Mouse (Mus musculus): Measurements from ENCODE around the gene Frmd4a.
A peak's percentile ranks its signal among the peaks of the same experiment; 100 is the strongest.

Frmd4a gene

DNA sequence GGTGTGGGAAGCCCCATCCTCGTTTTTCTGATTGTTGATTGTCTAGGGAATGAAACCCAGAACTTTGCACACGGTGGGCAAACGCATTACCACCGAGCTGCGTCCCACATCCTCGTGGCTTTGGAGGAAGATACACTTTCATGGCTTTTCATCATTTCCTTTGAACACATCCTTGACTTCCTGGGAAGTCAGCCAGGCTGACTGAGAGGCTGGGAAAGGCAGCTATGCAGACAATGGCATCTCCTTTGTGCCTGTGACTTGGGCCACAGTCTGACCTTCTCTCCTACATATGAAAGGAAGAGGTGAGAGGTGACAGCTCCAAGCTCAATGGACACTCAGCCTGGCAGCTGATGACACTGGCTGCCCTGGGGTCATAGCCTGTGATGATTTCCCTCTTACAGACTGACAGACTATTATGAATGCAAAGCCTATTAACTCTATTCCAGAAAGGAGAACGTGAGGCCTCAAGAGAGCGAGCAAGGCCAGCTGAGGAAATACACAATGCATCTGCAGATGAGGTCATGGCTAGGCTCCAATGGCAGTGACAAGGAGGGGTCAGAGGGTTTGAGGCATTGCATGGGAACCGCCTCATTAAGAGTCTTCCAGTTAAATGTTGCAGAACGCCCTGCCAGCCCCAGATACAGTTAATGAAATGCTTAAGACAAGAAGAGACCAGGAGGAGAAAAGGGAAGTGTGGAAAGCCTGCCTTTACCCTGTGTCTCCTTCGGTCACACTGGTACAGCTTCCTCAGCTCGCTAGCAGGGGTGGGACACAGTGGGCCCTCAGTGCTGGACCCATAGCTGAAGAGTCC, 435.3 kb downstream of the Frmd4a start:
- DNase-seq: no peak

- DNase-seq: no peak
Observed at GRCm38 (mm10) chr2:4455097-4456025, 437.8 kb downstream of the Frmd4a start.

DNA sequence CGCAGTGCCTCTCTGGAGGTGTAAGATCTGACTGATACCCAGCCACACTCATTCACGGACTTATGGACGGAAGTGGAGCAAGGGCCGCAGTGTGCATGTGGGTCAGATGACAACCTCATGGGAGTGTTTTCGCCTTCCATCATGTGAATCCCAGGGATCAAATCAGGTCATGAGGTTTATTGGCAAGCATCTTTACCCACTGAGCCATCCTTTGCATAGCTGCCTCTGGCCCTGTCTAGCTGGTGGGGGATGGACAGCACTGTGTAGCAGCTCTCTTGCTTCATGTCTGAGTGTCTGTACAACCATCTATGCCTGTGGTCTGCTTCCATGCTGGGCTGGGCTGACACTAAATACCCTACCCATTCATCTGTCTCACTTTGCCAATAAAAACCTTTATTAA, 443.4 kb downstream of the Frmd4a start:
- DNase-seq: no peak

DNA sequence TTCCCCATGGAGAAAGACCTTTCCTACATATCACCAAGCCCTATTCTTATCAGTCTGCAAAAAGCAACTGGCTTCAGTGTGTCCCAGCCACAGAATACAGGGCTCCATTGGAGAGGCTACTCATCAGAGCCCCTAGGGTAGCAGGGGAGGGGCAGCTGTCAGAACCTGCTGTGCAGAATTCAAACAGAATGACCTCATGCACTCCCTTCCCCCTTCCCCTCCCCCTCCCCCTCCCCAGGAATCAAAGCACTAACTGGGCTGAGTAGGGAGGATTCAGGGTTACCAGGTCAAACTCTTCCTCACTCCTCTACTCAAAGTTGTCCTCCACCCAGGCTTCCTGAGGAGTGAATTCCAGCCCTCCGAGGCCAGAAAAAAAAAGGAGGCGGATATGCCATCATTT, 444.0 kb downstream of the Frmd4a start:
- no peak for DNase-seq

DNA sequence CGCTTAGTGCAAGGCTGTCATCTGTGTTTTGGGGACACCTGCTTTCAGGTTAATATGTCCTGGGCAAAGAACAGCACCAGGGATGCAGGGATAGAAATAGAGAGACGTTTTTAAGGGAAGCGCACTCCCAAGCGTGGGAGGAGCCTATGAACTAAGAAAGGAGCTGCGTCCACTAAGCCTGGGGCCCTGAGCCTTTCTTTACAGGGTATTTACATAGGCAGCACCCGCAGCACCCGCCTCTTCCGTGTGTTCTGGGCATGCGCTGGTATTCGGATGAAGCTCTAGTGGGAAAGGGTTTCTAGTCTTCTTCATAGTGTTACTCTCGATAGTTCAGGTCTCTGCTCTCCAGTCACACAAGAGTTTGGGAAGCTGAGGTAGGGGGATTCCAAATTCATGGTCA, 445.0 kb downstream of the Frmd4a start:
- DNase-seq: no peak

GRCm38 (mm10) chr2:4466084-4466483, 448.6 kb downstream of the Frmd4a start:
- DNase-seq: no peak

DNA sequence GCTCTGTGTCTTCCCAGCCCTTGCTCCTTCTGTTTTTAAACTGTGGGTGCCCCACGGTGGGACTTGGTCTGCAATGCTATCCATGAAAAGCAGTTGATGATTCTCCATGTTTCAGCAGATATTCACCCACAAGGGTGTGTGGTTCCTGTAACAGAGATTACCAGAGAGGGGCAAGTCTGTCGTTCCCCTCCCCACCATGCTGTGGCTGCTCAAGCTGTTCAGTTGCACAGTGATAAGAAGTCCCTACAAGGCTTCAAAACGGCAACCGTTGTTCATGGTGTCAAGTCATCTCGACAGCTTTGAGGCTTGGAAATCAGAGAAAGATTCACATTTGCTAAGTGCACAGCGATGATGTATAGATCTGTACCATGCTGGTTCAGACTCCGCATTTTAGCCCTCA, 449.8 kb downstream of the Frmd4a start:
- no peak for DNase-seq

DNA sequence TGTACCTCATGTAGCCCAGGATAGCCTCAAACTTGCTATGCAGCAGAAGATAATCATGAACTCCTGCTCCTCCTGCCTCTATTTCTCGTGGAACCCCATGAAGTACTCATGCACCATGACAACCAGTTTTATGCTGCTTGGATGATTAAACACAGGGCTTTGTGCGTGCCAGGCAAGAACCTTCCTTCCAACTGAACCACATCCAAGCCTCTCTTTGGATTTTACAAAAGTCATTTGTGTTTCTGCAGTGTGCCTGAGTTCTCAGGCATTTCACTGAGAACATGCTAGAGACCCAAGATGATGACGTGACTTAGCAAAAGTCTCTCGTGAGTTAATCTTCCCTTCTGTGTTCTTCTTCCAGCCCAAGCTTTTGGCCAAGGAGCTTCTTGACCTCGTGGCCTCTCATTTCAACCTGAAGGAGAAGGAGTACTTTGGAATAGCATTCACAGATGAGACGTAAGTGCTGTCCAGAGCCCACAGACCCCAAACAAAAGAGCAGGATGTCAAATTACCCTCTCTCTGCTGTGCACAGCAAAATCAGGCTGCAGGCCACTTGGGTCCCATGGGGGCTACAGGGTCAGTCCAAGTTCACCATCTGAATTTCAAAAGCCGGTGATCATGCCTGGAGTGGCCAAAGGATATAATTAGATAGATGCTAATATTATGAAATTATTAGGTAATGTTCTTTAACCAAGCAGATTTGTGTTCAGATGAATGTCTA, 455.4 kb downstream of the Frmd4a start:
- DNase-seq: no peak

GRCm38 (mm10) chr2:4473866-4474538, 456.5 kb downstream of the Frmd4a start:
- no peak for DNase-seq

- no peak for DNase-seq
Observed at GRCm38 (mm10) chr2:4474539-4474937, 457.0 kb downstream of the Frmd4a start.

DNA sequence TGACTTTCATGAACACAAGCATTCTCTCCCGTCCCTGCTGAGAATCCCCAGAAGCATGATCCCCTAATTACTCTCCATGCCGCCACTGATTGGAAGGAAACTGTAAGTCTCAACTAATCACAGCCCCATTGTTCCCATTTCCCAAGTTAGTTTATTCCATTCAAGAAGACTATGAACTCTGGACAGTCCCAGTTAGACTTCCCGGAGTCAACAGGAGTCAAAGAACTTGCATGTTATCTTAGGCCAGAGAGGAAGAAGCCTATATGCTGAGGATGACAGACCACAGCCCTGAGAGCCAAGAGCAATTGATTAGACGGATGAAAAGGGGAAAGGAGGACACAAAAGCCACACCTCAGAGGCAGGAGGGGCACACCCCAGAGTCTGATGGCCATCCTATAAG, 458.5 kb downstream of the Frmd4a start:
- DNase-seq: no peak

GRCm38 (mm10) chr2:4476608-4477007, 459.1 kb downstream of the Frmd4a start:
- DNase-seq: no peak

DNA sequence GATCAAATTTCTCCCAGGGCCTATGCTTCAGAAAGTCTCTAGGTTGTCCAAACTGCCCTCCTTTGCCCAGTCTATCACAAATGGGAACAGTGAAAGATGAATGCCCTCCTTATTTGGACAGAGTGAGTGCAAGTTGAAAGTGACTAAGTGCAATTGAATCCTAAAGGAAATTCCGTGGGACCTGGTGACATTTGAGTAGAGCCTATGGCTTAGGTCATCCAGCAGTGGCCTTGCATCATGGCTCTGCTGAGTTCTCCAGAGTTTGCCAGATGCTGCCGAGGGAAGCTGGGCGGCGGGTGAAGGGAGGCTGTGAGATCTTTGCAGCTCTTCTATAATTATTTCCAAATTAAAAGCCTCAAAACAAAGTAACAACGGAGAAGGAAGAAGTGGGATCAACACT, 459.8 kb downstream of the Frmd4a start:
- DNase-seq: no peak

DNA sequence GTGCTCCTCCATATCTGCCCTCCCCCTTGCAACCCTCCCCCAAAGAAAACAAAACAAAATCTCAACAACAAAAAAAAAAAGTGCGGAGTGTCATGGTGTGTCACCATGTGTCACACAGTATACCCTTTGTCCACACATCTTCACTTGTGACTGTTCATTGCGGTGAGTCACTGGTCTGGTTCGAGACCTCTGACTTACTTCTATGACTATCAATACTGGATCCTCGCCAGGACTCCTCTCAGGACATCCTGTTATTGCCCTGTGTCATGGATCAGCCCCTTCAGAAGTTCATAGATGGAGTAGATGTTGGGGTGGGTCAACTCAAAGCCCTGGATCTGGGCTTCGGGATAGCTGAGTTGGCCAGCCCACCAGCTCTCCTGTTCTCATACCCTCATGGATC, 462.7 kb downstream of the Frmd4a start:
- no peak for DNase-seq

DNA sequence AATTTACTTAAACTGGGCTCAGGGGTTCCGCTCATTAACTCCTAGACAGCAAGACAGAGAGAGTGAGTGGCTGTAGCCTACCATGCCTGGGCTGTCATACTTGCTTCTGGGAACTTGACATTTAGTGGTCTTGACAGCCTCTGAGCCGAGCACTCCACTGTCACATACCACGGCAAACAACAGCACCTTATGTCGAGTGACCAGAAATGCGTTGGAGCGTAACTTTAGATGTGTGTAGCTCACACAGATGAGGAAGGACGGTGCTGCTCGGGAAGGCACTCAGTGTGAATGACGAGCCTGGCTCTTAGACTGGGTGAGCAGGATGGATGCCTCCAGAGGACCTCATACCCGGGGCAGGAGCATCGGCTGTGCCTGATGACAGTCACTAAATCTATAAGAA, 463.6 kb downstream of the Frmd4a start:
- DNase-seq: no peak

GRCm38 (mm10) chr2:4486185-4486584, 468.7 kb downstream of the Frmd4a start:
- DNase-seq: no peak

- DNase-seq: no peak
Observed at GRCm38 (mm10) chr2:4487280-4487679, 469.8 kb downstream of the Frmd4a start.

DNA sequence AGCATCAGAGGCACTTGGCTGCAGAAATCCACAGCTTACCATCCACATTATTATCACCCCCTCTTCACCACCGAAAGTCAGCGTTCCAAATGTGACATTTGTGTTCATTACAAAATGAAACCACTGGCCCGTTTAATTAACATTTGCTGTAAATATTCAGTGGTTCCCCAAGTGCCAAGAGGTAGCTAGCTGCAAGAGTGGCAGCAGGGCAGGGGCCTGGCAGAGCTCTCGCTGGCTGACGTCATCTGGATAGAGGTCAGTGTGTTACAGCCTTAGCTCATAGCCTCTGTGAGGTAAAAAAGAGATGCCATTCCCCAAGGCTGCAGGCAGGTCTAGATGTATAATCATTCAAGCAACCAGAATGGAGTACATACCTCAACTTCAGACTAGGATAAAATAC, 473.3 kb downstream of the Frmd4a start:
- no peak for DNase-seq

- peak; percentile 42 for DNase-seq
Observed at GRCm38 (mm10) chr2:4492485-4493481, 475.3 kb downstream of the Frmd4a start.

DNA sequence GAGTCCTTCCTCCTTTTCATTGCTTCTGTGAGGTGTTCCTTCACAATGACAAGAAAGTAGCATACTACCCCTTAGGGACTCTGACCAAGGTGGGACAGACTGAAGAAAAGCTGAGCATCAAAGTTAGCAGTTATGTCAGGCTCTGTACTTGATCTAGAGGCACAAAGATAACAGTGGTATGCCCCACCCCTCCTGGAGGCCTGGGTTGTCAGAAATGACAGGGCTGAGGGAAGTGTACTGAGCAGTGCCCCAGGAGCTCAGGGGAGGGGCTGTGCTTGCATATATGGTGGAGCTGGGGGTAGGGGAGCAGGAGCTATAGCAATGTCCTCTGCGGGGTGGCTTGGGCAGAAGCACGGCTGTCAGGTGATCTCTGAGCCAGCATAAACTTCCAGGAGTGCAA, 477.0 kb downstream of the Frmd4a start:
- DNase-seq: no peak

- peak; percentile 43 for DNase-seq
Observed at GRCm38 (mm10) chr2:4499257-4499656, 481.7 kb downstream of the Frmd4a start.

Data from cerebellum, adult 9-11 months (tissue).